Mouse (Mus musculus) thymus, postnatal 25 days (tissue): ENCODE measurements around the gene Rnasel.
A peak's percentile ranks its signal among the peaks of the same experiment; 100 is the strongest.

Experiments
- DNase-seq: peaks from one replicate; pipeline ENCODE4 v3.0.0; 2022

The Rnasel gene

GRCm38 (mm10) chr1:153749211-153749801, at the start of gene Rnasel:
Rnasel (plus strand) TSS chr1:153749426.
- DNase-seq: peak; percentile 77

GRCm38 (mm10) chr1:153700448-153701063, 48.7 kb upstream of the Rnasel start:
- DNase-seq: peak; percentile 33

DNA sequence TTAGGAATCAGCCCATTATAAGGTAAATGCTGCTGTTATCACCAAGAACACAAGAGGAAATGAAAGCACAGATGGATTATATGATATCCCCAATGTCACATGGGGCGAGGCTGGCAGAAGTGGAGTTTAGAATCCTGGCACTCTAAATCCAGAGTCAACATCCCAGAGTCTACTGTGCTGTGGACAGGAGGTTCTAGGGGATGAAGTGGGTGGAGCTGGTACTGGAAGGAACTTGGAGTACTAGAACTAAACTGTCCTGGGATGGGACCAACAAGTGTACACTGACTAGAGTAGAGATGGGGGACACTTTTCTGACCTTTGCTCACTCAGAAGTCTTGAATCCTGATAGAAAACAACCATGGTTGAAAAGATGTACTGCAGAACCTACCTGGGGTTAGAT, 47.8 kb upstream of the Rnasel start:
- no peak for DNase-seq

DNA sequence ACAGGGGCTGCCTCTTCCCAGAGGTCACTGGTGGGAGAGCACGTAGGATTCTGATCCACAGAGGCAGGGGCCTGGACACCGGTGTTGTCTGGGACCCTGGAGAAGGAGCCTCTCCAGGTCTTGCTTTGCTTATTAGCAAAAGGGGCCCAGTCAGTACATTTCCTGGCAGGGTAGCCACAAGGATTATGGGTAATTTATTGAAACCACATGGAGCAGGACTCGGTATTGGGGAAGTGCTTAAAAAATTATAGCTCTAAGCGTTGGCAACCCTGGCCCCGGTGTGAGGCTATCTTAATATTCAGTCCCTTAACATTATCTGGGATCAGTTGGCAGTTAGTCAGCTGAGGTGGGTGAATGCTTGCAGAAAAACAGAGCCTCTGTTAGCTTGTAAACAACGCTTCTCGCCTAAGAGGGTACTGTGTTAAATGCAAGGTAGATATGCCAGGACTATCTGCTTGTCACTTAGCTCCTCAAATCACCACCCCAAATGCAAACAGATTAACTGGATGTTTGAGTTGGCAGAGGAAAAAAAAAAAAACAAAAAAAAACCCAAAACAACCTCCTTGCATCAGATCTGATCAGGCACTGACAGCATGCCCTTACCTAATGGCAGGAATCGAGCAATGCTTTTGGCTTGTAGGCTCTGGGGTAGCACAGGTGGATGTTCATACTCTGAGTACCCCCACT, 46.9 kb upstream of the Rnasel start:
- DNase-seq: no peak

- DNase-seq: no peak
Observed at GRCm38 (mm10) chr1:153702853-153703410, 46.3 kb upstream of the Rnasel start.

DNA sequence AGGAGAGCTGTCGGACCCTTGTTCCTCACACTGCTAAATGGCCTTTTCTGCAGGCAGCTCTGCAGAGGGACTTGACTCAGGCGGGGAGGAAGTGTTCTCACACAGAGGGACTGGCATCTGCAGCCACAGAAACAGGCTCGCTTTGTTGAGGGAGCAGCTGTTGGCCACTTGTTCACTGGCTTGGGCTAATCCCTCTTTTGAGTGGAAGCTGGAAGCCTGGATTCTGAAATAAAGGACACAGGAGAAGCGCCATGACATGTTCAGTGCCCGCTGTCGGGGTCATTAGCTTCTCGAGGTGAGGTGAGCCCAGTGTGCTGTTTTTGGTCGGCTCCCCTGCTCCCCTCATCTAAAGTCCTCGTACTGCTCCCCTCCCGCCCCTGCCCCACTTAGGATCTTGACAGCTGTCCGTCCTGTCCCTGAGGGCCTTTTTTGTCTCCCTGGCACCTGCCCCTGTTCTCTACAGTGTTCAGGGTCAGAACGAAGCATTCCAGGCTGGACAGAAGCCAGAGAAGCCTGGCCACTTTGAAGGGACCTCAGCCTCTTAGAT, 45.7 kb upstream of the Rnasel start:
- DNase-seq: peak; percentile 29

DNA sequence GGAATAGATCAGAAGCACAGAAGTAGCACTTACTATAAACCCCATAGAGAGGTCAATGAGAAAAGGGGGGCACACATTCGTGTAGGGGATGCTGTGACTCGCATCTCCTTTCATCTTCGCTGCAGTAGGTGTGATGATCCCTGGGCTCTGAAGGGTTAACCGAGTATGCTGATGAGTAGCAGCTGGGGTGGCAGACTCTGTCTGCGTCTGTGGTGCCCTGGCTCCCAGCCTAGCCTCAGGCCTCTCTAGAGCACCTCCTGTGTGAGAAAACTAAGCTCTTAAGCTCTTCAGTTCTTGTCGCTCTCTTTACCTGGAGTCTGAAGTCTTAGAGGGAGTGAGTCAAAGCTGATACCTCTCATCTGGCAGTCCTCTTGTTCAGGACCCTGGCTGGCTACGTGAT, 45.1 kb upstream of the Rnasel start:
- DNase-seq: no peak

GRCm38 (mm10) chr1:153704996-153705395, 44.2 kb upstream of the Rnasel start:
- no peak for DNase-seq

DNA sequence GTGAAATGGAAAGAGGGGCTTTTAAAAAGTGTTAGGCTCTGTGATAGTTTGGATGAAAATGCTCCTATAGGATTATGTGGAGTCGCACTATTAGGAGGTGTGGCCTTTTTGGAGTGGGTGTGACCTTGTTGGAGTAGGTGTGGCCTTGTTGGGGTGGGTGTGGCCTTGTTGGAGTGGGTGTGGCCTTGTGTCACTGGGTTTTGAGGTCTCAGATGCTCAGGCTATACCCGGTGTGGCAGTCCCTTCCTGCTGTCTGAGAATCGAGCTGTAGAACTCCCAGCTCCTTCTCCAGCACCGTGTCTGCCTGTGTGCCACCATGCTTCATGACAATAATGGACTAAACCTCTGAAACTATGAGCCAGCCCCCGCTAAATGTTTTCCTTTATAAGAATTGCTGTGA, 40.6 kb upstream of the Rnasel start:
- DNase-seq: no peak

DNA sequence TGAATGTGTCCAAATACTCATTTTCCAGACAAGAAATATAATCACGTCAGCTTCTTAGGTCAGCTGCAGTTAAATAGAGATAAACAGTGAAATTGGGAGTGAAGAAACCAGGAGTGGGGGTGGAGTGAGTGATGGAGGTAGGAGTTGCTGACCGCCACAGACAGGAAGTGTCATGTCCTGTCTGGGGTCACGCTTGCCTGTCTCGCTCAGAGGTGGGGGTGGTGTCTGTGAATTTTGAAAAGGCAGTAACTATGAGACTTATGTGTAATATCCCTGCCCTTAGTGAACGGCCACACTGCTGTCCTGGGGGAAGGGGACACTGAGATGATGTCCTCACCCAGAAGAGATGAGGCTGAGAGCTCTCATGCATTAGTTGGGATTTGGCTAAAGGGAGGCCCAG, 39.8 kb upstream of the Rnasel start:
- no peak for DNase-seq

GRCm38 (mm10) chr1:153711544-153712262, 37.5 kb upstream of the Rnasel start:
- no peak for DNase-seq

DNA sequence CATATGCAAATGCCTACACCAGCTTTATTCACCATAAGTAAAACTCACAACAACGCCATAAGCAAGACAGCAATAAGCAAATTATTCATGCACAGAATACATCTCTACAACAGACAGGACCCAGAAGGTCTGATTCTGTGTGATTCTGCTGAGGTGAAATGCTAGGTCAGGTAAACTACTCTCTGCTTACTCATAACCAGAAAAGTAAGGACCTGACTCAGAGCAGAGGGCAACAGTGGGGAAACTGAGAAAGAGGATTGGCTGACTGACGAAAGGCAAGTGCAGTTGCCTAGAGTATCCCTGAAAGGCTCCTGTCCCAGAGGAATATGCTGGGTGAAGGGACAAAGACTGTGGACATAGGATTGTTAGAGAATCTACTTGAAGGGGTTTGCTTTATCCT, 36.6 kb upstream of the Rnasel start:
- DNase-seq: no peak

- DNase-seq: no peak
Observed at GRCm38 (mm10) chr1:153717990-153718389, 31.2 kb upstream of the Rnasel start.

DNA sequence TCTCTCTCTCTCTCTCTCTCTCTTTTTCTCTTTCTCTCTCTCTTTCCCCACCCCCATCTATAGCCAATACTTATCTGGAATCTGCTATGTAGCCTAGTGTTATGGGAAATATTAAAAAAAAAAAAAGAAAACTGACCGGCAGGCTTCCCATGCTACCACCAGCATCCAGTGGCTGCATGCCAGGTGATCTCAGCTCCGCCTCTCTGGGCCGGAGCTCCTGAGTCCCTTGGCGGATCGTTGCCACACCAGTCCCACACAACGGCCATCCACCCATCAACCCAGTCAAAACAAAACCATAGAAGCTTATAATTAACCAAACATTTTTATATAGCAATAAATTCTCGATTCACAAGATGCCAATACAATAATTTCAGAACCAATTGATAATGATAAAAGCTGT, 28.3 kb upstream of the Rnasel start:
- no peak for DNase-seq

GRCm38 (mm10) chr1:153721565-153722310, 27.5 kb upstream of the Rnasel start:
- no peak for DNase-seq

DNA sequence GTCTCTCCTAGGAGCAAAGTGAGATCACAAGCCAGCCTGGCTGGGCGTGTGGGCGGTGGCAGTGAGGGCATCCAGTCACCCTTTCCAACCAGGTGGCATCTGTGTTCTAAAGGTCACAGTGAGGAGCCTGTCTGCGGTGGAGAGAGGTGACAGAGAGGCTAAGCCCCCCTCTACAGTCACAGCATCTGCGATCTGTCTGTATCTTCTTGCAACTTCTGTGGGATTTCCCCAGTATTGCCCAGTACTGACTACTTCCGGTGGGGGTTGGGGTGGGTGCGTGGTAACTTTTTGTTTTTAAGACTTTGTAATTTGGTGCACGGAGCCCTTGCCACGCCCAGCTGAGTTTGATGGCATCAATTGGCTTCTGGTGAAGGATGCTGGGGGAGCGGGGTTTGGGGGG, 25.8 kb upstream of the Rnasel start:
- peak; percentile 48 for DNase-seq

GRCm38 (mm10) chr1:153726636-153727035, 22.6 kb upstream of the Rnasel start:
- no peak for DNase-seq

DNA sequence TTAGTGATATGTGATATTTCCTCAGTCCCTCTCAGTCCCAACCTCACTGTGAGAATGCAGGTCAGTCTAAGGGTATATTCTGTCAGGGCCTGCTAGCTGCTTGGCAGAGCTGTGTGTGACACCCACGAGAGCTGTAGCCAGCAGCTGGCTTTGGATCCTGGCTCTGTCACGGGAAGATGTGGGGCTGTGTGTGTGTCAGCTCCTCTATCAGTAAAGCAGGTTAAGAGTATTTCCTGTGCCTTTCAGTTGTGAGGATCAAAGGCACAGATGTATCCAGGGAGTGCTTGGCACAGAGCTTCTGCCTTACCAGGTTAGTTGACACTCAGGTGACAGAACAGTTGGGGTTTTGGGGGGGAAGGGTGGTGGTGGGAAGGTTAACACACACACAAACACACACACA, 19.4 kb upstream of the Rnasel start:
- DNase-seq: peak; percentile 58

GRCm38 (mm10) chr1:153730671-153731070, 18.6 kb upstream of the Rnasel start:
- DNase-seq: no peak

- peak; percentile 62 for DNase-seq
Observed at GRCm38 (mm10) chr1:153733181-153733580, 16.0 kb upstream of the Rnasel start.

GRCm38 (mm10) chr1:153734866-153735265, 14.4 kb upstream of the Rnasel start:
- no peak for DNase-seq

DNA sequence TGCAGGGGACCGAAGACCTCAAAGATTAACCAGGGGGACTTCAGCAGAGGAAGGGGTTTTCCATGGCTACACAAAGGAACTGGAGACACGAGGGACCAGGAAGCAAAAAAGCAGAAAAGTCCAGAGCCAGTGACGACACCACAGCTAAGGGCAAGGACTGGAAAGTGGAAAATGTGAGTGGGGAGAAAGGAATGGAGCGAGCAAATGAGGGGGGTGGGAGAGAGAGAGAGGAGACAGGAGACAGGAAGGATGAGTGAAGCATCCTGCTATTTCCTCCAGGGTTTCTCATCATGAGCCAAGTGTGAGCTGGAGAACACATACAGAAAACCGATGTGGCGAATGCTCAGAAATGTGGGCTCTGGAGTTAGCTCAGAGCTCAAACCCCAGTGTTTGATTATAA, 13.1 kb upstream of the Rnasel start:
- DNase-seq: no peak
